Mouse (Mus musculus) leukemia stem cell, adult 10-12 weeks (primary cell): Measurements from ENCODE around the gene Gm14418. TPM values are rescaled to one million over a fixed set of nuclear protein-coding genes. Genes with fewer than 3 reads are reported as not detected.

Experiments used
- polyA plus RNA-seq: library from polyadenylated mRNA; stranded (reverse); fragments of >175 nt; gene quantifications from 2 replicates; pipeline ENCODE4 v1.2.3, GENCODE M21; 2012; ENCODE audit warnings: low replicate concordance

Gene Gm14418
- polyA plus RNA-seq = not detected in 2 replicates

GRCm38 (mm10) chr2:177398096-177398495, at the start of gene Gm14418:
Gene Gm14418 (minus strand): TSS chr2:177398320.

Other genes with a start within 250 kb of the Gm14418 start
- gene Gm14410, start 191.9 kb downstream of the Gm14418 start, polyA plus RNA-seq = 3.2 TPM in 1 of 2 replicates, not detected in the other
- not detected in 2 replicates for gene Gm14409, start 131.3 kb downstream of the Gm14418 start, polyA plus RNA-seq
- gene Gm14412, start 74.0 kb downstream of the Gm14418 start, polyA plus RNA-seq = 0.11 TPM in 1 of 2 replicates, not detected in the other
- 0.24 and 0.43 TPM in 2 replicates for gene Zfp970, start 66.4 kb upstream of the Gm14418 start, polyA plus RNA-seq
- gene Gm14403, start 99.9 kb upstream of the Gm14418 start, polyA plus RNA-seq = not detected in 2 replicates
- not detected in 2 replicates for gene Gm14406, start 179.9 kb upstream of the Gm14418 start, polyA plus RNA-seq